Mouse (Mus musculus) embryonic facial prominence, embryonic 11.5 days (tissue): ENCODE results near the gene Cryl1. TPM values are rescaled to one million over a fixed set of nuclear protein-coding genes. Genes with fewer than 3 reads are reported as not detected.

ENCODE experiments used
- ATAC-seq: fragments of 200-750 bp; cut with Nextera tagmentation; replicated peaks from 2 replicates; pipeline ENCODE4 v1.8.0; 2017; ENCODE audit warnings: low read depth; ENCODE audit not compliant: insufficient number of reproducible peaks, low FRiP score, low TSS enrichment
- DNase-seq: peaks from one replicate; pipeline ENCODE4 v3.0.0-alpha.2; 2015; ENCODE audit warnings: low spot score
- H3K27ac ChIP-seq: fragments of 300-500 bp; sonication (generic); replicated peaks from 2 replicates; pipeline ENCODE4 v1.5.1; 2014; ENCODE audit warnings: mild to moderate bottlenecking, low read depth, low read length, control low read depth
- H3K27me3 ChIP-seq: fragments of 300-500 bp; sonication (generic); 2 replicates; pipeline ENCODE4 v1.6.1; 2014; ENCODE audit warnings: mild to moderate bottlenecking, low read length, moderate library complexity, mixed read lengths; ENCODE audit not compliant: control insufficient read depth, insufficient read depth
- H3K36me3 ChIP-seq: fragments of 300-500 bp; sonication (generic); replicated peaks from 2 replicates; pipeline ENCODE4 v1.6.1; 2014; ENCODE audit warnings: low read depth, mild to moderate bottlenecking, low read length, moderate library complexity, mixed read lengths; ENCODE audit not compliant: control insufficient read depth, insufficient read depth
- H3K4me1 ChIP-seq: fragments of 300-500 bp; sonication (generic); 2 replicates; pipeline ENCODE4 v1.6.1; 2014; ENCODE audit warnings: low read length, mixed read lengths; ENCODE audit not compliant: control insufficient read depth, insufficient read depth
- H3K4me2 ChIP-seq: fragments of 300-500 bp; sonication (generic); 2 replicates; pipeline ENCODE4 v1.6.1; 2014; ENCODE audit warnings: low read depth, mild to moderate bottlenecking, control low read depth, low read length, moderate library complexity
- H3K4me3 ChIP-seq: fragments of 300-500 bp; sonication (generic); 2 replicates; pipeline ENCODE4 v1.5.1; 2014; ENCODE audit warnings: low read depth, low read length, control low read depth
- H3K9ac ChIP-seq: fragments of 300-500 bp; sonication (generic); replicated peaks from 2 replicates; pipeline ENCODE4 v1.6.1; 2014; ENCODE audit warnings: mild to moderate bottlenecking, control low read depth, low read length
- H3K9me3 ChIP-seq: fragments of 300-500 bp; sonication (generic); replicated peaks from 2 replicates; pipeline ENCODE4 v1.6.1; 2016; ENCODE audit warnings: mild to moderate bottlenecking, low read length, inconsistent platforms, mixed read lengths; ENCODE audit not compliant: control insufficient read depth
- WGBS: fragments of 180-500 bp; shearing (Covaris S2); extraction: QIAGEN DNeasy Blood & Tissue Kit; methylation state at CpG from one replicate; pipeline ENCODE4 v1.1.7; 2014; 5-methylcytosine and 5-hydroxymethylcytosine counted together
- polyA plus RNA-seq: library from polyadenylated mRNA; unstranded; fragments of >200 nt; fragmentation: Nextera tagmentation; extraction: Ambion mirVana; gene quantifications from 2 replicates; pipeline ENCODE4 v1.2.1, GENCODE M21; 2014

Cryl1 gene
- polyA plus RNA-seq, 1 experiment from 2014 or later, result 12.0 TPM

DNA sequence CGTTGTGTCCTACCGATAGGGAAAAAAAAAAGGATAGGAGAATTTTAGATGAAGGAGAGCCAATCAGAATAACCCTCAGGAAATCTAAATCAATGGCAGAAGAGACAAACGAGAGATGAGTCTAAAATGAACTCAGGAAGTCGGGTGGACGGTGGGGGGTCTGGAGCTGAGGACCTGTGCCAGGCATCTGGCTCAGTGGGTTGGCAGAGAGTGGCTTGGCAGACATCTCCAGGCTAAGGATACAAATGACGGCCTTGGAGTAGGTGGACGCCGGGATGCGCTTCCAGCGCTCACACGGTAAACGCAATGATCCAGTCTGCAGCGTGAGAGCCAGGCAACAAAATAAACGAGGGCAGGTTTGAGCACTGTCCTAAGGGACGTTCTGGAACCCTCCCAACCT lies 68.7 kb downstream of the Cryl1 start:
- DNase-seq (no peak), ATAC-seq (no peak)
- Histone ChIP-seq H3K9me3 (no peaks in the 10 kb centered on the region), H3K4me1 (no peaks in the 10 kb centered on the region), H3K36me3 (no peaks in the 10 kb centered on the region), H3K27me3 (no peaks in the 10 kb centered on the region), H3K27ac (no peak overlapping the region), H3K4me2 (no peak overlapping the region), H3K9ac (no peak overlapping the region), H3K4me3 (no peak overlapping the region)
- 87% methylated on average over 15 of the region's 15 CpGs for WGBS

DNA sequence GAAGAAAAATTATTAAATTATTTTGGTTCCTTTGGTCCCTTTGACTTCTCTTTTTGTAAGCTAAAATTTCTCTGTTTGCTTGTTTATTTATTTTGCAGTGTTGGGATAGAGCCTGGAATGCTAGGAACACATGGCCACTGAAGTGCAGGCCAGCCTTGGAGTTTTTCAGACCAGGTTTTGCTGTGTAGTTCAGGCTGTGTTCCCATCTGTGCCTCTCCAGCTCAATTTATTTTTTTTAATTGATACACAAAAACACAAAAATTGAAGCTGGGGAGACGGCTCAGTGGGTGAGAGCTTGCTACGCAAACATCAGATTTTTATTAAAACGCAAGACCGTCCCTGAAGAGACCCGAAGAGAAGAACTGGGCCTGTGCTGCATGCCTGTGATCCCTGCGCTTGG lies 71.6 kb downstream of the Cryl1 start:
- Histone ChIP-seq H3K27me3 (no peaks in the 10 kb centered on the region), H3K27ac (no peak overlapping the region), H3K36me3 (no peaks in the 10 kb centered on the region), H3K4me1 (no peaks in the 10 kb centered on the region), H3K4me3 (no peak overlapping the region), H3K9ac (no peak overlapping the region), H3K9me3 (no peaks in the 10 kb centered on the region), H3K4me2 (no peak overlapping the region)
- no peak for DNase-seq
- WGBS, result 76% methylated on average over 6 of the region's 6 CpGs
- no peak for ATAC-seq

DNA sequence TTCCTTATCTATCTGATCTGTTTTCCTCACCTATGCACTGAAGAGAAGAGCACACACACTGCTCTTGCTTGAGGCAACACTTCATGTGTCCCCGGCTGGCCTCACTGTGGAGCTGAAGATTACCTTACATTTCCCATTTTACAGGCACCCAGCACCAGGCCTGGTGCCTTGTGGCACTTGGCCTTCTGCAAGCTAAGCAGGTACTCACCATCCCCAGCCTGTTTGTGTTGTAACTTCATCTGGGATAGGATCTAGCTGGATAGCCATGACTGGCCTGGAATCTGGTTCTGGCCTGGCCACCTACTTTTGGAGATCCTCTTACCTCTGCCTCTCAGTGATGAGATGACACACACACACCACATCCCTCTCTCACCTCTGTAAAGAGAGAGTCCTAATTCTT lies 79.5 kb downstream of the Cryl1 start:
- ATAC-seq, result no peak

DNA sequence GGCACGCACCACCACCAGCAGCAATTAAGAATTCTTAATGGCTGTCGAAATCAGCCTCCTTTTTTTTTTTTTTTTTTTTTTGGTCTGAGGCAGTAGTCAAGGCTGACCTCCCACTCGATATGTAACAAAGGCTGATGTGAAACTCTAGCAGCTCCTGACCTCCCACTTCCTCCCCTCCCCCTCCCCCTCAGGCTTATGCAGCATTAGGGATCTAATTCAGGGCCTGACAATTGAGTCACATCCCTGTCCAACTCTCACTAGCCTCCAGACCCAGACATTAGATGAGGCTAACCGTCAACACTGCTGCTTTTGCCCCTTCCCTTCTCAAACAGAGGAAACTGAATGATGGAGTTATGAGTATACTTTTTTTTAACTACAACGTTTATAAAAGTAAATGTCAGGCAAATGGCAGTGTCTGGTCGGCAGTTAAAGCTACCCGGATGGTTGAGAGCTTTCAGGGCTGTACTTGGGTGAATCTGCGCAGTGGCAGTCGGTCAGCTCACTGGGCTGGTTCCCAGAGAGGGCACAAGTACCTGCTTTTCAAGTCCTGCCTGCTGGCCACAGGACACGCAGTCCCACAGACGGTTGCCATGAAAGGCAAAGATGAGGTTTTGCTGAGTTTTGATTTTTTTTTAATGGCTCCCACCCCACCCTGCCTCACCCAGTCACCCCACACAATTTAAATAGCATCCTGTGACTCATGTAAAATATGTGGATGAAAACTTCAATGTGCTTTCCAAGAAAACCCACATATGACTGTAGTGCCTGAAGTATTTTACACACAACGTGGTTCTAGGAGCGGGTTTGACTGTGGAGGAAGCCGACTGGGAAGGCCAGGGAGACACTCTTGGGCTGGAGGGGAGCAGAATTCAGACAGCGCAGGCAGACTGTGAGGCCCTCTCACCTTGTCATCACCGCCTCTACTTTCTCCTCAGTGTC lies 81.4 kb downstream of the Cryl1 start:
- H3K27ac ChIP-seq, result no peak overlapping the region
- DNase-seq (peak; percentile 39), ATAC-seq (no peak)
- H3K4me2 ChIP-seq, result no peak overlapping the region
- no peaks in the 10 kb centered on the region for H3K36me3 ChIP-seq
- H3K9ac ChIP-seq, result no peak overlapping the region
- 50% methylated on average over 16 of the region's 16 CpGs for WGBS
- no peaks in the 10 kb centered on the region for H3K27me3 ChIP-seq
- no peaks in the 10 kb centered on the region for H3K9me3 ChIP-seq
- H3K4me3 ChIP-seq, result no peak overlapping the region
- H3K4me1 ChIP-seq, result no peaks in the 10 kb centered on the region

More for the DNA sequence above, 79.5 kb downstream of the Cryl1 start:
- no peaks in the 10 kb centered on the region for H3K9me3 ChIP-seq
- H3K36me3 ChIP-seq, result no peaks in the 10 kb centered on the region
- no peak for DNase-seq
- H3K27ac ChIP-seq, result no peak overlapping the region
- no peaks in the 10 kb centered on the region for H3K27me3 ChIP-seq
- no peak overlapping the region for H3K4me2 ChIP-seq
- WGBS, result 59% methylated on average over 1 of the region's 1 CpGs
- H3K4me1 ChIP-seq, result no peaks in the 10 kb centered on the region
- H3K9ac ChIP-seq, result no peak overlapping the region
- no peak overlapping the region for H3K4me3 ChIP-seq

DNA sequence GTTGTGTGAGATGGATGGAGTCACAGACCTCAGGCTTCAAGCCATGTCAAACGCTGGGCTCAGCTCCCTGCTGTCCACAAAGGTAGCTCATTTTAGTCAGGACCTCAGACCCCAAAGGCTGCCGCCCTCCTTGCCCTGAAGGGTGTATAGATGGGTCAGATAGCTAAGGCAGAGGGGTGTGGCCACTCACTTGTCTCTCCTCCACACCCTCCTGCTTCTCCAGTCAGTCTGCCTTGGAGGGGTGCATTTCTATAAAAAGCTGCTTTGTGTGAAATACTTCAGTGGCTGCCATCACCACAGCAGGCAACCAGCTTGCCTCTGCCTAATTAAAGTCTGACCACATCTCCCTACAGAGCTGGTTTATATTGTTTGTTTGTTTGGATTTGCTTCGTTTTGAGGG lies 82.4 kb downstream of the Cryl1 start:
- DNase-seq (no peak), ATAC-seq (no peak; the same call in 1 of the 2 replicates)

DNA sequence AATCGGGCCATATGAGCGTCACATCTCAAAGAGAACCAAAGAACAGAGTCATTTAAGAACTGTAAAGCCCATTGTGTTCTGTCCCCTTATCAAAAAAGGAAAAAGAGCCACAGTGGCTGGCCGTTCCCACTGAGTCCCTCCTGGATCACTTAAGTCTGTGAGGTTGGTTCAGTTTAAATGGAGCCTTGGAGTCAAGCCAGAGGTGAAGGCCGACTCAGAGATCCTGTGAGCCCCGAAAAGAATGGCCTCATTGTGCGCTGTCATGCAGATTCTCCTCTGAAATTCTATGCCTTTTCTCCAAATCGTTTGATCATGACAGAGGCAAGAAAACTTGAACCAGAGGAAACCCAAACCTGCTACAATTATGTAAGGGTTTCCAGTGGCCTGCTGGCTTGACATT lies 82.8 kb downstream of the Cryl1 start:
- H3K9me3 ChIP-seq, result no peaks in the 10 kb centered on the region
- ATAC-seq (no peak), DNase-seq (peak; percentile 32)
- H3K36me3 ChIP-seq, result no peaks in the 10 kb centered on the region
- H3K9ac ChIP-seq, result no peak overlapping the region
- H3K4me2 ChIP-seq, result no peak overlapping the region
- no peaks in the 10 kb centered on the region for H3K4me1 ChIP-seq
- no peak overlapping the region for H3K4me3 ChIP-seq
- WGBS, result 46% methylated on average over 7 of the region's 7 CpGs
- no peaks in the 10 kb centered on the region for H3K27me3 ChIP-seq
- H3K27ac ChIP-seq, result no peak overlapping the region

More for the DNA sequence above, 82.4 kb downstream of the Cryl1 start:
- Histone ChIP-seq H3K4me1 (no peaks in the 10 kb centered on the region), H3K9ac (no peak overlapping the region), H3K4me3 (no peak overlapping the region), H3K4me2 (no peak overlapping the region), H3K27me3 (no peaks in the 10 kb centered on the region), H3K36me3 (no peaks in the 10 kb centered on the region), H3K27ac (no peak overlapping the region), H3K9me3 (no peaks in the 10 kb centered on the region)
- 20% methylated on average over 3 of the region's 3 CpGs for WGBS

DNA sequence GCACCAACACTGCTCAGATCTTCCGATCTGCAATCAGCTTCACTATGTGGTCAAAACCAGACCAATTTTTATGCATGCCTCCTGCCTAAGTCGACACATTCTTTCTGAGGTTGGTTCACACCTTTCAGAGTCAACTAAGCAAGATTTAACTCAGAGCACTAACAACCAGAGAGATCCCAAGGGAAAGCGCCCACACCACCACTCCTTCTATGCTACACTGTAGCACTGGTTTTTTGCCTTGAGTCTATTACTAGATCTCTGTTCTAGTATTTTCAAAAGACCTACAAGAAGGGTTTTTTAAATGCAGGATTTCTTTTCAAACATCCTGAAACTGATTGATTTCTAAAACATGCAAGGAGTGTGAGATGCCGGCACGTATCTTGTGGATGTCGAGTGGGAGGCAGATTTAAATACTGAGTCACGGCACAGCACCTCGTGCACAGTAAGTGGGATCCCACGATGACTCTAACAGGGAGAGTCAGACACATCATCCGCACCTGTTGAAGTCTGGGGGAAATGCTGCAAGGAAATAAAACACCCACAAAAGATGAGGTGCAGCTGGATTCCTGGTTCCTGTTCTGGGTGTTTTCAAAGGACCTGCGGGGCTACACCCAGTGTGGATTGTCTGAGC lies 96.6 kb downstream of the Cryl1 start:
- Histone ChIP-seq H3K27ac (no peak overlapping the region), H3K4me1 (no peaks in the 10 kb centered on the region), H3K9me3 (no peaks in the 10 kb centered on the region), H3K36me3 (no peaks in the 10 kb centered on the region), H3K4me2 (no peak overlapping the region), H3K27me3 (no peaks in the 10 kb centered on the region), H3K9ac (no peak overlapping the region), H3K4me3 (no peak overlapping the region)
- ATAC-seq, result no peak
- WGBS, result 86% methylated on average over 11 of the region's 11 CpGs
- no peak for DNase-seq

DNA sequence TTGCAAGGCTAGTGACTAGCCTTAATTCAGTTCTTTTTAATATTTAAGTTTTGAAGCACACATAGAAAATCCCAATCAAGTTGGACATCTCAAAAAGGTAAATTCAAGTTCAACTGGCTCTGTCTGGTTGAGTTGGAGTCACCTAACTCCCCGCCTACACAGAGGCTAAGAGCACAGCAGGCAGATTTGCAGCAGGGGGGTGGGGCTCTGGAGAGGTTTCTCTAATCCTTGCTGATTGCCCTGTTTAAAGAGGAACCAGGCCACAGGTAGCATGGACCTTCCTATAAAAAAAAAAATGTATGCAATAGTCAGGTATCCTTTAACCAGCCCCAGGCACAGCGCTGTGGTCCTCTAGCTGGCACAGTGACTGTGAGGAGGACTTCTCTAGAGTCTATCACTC lies 97.8 kb downstream of the Cryl1 start:
- WGBS, result 65% methylated on average over 2 of the region's 2 CpGs
- no peak overlapping the region for H3K4me2 ChIP-seq
- ATAC-seq (no peak), DNase-seq (no peak)
- no peak overlapping the region for H3K9ac ChIP-seq
- H3K9me3 ChIP-seq, result no peaks in the 10 kb centered on the region
- H3K27me3 ChIP-seq, result no peaks in the 10 kb centered on the region
- no peaks in the 10 kb centered on the region for H3K4me1 ChIP-seq
- no peaks in the 10 kb centered on the region for H3K36me3 ChIP-seq
- no peak overlapping the region for H3K27ac ChIP-seq
- no peak overlapping the region for H3K4me3 ChIP-seq
